Mouse (Mus musculus) heart, adult 8-10 months (tissue): ENCODE measurements at regions not wholly inside any gene's neighbourhood (a gene's known extent, or its start where the extent isn't known, plus 50 kb on each side); places are given as distances from the start of the nearest gene placed in this dataset.

Experiments used
- DNase-seq: peaks from one replicate; pipeline ENCODE4 v3.0.0; 2022; ENCODE audit warnings: low spot score

GRCm38 (mm10) chr4:54170202-54170931 lies 344.5 kb downstream of the Tmem38b start:
- no peak for DNase-seq

DNA sequence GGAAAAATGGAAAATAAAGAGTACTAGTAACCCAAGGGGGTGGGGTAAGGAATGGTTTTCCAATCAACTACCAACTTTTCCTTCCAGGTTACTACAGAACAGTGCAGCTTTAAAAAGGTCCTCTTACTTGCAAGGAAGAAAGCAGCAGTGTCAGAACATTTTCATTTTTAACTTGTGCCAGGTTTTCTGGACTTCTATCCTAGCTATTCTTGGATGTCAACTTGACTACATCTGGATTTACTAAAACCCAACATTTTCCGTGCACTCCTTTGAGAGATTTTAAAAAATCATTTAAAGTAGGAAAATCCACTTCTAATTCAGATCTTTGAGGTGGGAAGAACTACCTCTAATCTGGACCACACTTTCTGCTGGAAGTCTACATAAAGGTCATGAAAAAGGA lies 358.4 kb downstream of the Tmem38b start:
- DNase-seq = no peak

DNA sequence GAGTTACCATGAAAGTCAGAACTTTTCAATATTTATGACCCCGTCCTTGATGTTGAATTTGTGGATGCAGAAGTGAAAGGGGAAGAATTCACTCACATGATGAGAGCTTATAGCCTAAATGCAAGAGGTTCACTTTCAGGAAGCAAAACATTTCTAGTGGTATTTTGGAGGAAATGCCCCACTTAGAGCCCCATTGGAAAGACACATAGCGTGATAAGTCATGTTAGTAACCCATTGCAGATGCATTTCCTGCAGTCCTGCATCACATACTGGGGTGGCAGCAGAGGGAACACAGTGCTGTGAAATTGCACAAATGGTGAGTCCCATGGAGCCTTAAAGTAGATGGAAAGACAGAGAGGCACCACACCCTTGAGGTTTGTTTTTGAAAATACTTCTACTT lies 369.9 kb downstream of the Tmem38b start:
- no peak for DNase-seq

- DNase-seq = no peak
Measured at GRCm38 (mm10) chr4:54202440-54202839, 376.6 kb downstream of the Tmem38b start.

- no peak for DNase-seq
Measured at GRCm38 (mm10) chr4:54224572-54224971, 398.7 kb downstream of the Tmem38b start.
